Mouse (Mus musculus) forebrain, embryonic 14.5 days (tissue): Measurements from ENCODE around the gene Tor1b. TPM values are rescaled to one million over a fixed set of nuclear protein-coding genes. Genes with fewer than 3 reads are reported as not detected.

Experiments
- polyA plus RNA-seq: library from polyadenylated mRNA; unstranded; fragments of >200 nt; fragmentation: Nextera tagmentation; extraction: Ambion mirVana; gene quantifications from 2 replicates; pipeline ENCODE4 v1.2.1, GENCODE M21; 2014

Tor1b gene
- polyA plus RNA-seq, 1 experiment from 2014 or later = 25.2 TPM

Other genes starting within 250 kb of the Tor1b start
- 2.4 and 2.7 TPM in 2 replicates for gene 1700001O22Rik, start 149.3 kb upstream of the Tor1b start, polyA plus RNA-seq
- 128 and 139 TPM in 2 replicates for gene Ntmt1, start 145.1 kb upstream of the Tor1b start, polyA plus RNA-seq
- 35.9 and 39.9 TPM in 2 replicates for gene Asb6, start 122.6 kb upstream of the Tor1b start, polyA plus RNA-seq
- gene Prrx2, start 118.0 kb upstream of the Tor1b start, polyA plus RNA-seq = 2.9 and 3.0 TPM in 2 replicates
- 2.6 and 3.3 TPM in 2 replicates for gene Ptges, start 23.1 kb upstream of the Tor1b start, polyA plus RNA-seq
- gene Tor1a, start 15.0 kb downstream of the Tor1b start, polyA plus RNA-seq = 91.6 and 95.4 TPM in 2 replicates
- gene BC005624, start 29.2 kb downstream of the Tor1b start, polyA plus RNA-seq = 60.1 and 67.6 TPM in 2 replicates
- gene Usp20, start 29.3 kb downstream of the Tor1b start, polyA plus RNA-seq = 18.7 and 27.1 TPM in 2 replicates
- gene Fnbp1, start 189.0 kb downstream of the Tor1b start, polyA plus RNA-seq = 7.9 and 12.3 TPM in 2 replicates
- gene Gpr107, start 199.4 kb downstream of the Tor1b start, polyA plus RNA-seq = 26.8 and 28.3 TPM in 2 replicates